Mouse (Mus musculus) gastrocnemius, adult 8-10 months (tissue): Measurements from ENCODE around the gene Cnnm3. TPM values are rescaled to one million over a fixed set of nuclear protein-coding genes. Genes with fewer than 3 reads are reported as not detected.

Experiments
- DNase-seq, 2 experiments: peaks; one replicate each; pipeline ENCODE4 v3.0.0; 2022; ENCODE audit warnings: low spot score in 2 of 2
- total RNA-seq, 4 experiments: library from RNA; stranded (reverse); gene quantifications; 2 replicates each; pipeline ENCODE4 v1.2.4; 2022

Cnnm3 gene
- total RNA-seq, 4 experiments from 2014 or later, result 8.9 to 12.8 (median 11.3) TPM

- no peak for DNase-seq
These were observed 44.2 kb downstream of the Cnnm3 start for GRCm38 (mm10) chr1:36555798-36556395.

GRCm38 (mm10) chr1:36556553-36557456 lies 45.1 kb downstream of the Cnnm3 start:
- DNase-seq, result peak; percentile 83 to 84

- DNase-seq, result peak; percentile 74 to 83
These were observed 45.9 kb downstream of the Cnnm3 start for GRCm38 (mm10) chr1:36557457-36558011.

GRCm38 (mm10) chr1:36558031-36558993 lies 46.6 kb downstream of the Cnnm3 start, which contains the start of gene Sema4c:
Gene Sema4c (minus strand): TSS chr1:36558349.
- DNase-seq, result no peak

GRCm38 (mm10) chr1:36559256-36559655 lies 47.6 kb downstream of the Cnnm3 start:
- DNase-seq, result no peak

GRCm38 (mm10) chr1:36559888-36560287 lies 48.2 kb downstream of the Cnnm3 start:
- DNase-seq, result no peak

- DNase-seq, result no peak
These were observed 49.2 kb downstream of the Cnnm3 start for GRCm38 (mm10) chr1:36560903-36561302.

GRCm38 (mm10) chr1:36562388-36562787 lies 50.7 kb downstream of the Cnnm3 start:
- DNase-seq, result no peak

GRCm38 (mm10) chr1:36563197-36563596 lies 51.5 kb downstream of the Cnnm3 start:
- no peak for DNase-seq

- DNase-seq, result no peak
These were observed 52.0 kb downstream of the Cnnm3 start for GRCm38 (mm10) chr1:36563632-36564031.

- peak; percentile 57 to 66 for DNase-seq
These were observed 52.4 kb downstream of the Cnnm3 start for GRCm38 (mm10) chr1:36564101-36564500.

GRCm38 (mm10) chr1:36566425-36566824 lies 54.8 kb downstream of the Cnnm3 start:
- DNase-seq, result no peak

- no peak for DNase-seq
These were observed 56.3 kb downstream of the Cnnm3 start for GRCm38 (mm10) chr1:36567818-36568603.

- no peak for DNase-seq
These were observed 57.1 kb downstream of the Cnnm3 start for GRCm38 (mm10) chr1:36568776-36569175.

GRCm38 (mm10) chr1:36569694-36570276 lies 58.1 kb downstream of the Cnnm3 start:
- DNase-seq, result no peak

GRCm38 (mm10) chr1:36570320-36570719 lies 58.7 kb downstream of the Cnnm3 start:
- no peak for DNase-seq

- no peak for DNase-seq
These were observed 60.0 kb downstream of the Cnnm3 start for GRCm38 (mm10) chr1:36571627-36572026.

- no peak for DNase-seq
These were observed 60.6 kb downstream of the Cnnm3 start for GRCm38 (mm10) chr1:36572140-36572700.

GRCm38 (mm10) chr1:36572709-36573108 lies 61.0 kb downstream of the Cnnm3 start:
- peak; percentile 60 to 61 for DNase-seq

- DNase-seq, result no peak
These were observed 61.9 kb downstream of the Cnnm3 start for GRCm38 (mm10) chr1:36573524-36573923.
